ENCODE assay signal across 12 mouse cellular contexts in genomic region chr17:64802168-64802955, GRCm38 (mm10). TPM values are rescaled to one million over a fixed set of nuclear protein-coding genes. Genes with fewer than 3 reads are reported as not detected.
DNase-seq lines count a peak whose midpoint lies in the region; ATAC-seq and TF ChIP-seq lines count a peak whose summit lies in the region.
"Had no signal": no experiment of that assay in that cellular context is flagged by ENCODE, and none has a peak within 500 bp of the region (broad histone marks: within the 10 kb centered on the region; RNA-seq: fewer than 3 reads in every experiment).

No protein-coding gene starts in this region.

- DNase-seq in heart, postnatal 25 days (ENCODE audit: low spot score) = no peak
- DNase-seq in MN1 (ENCODE audit: low spot score) = peak; percentile 66
- peak; percentile 15 for DNase-seq in limb, embryonic 14.5 days (ENCODE audit: low spot score)
- no peak for DNase-seq in urinary bladder, postnatal 10 days (ENCODE audit: low spot score)
- DNase-seq in cerebellum, adult 9-11 months = no peak
- DNase-seq in layer of hippocampus, postnatal 36 days = no peak
- DNase-seq: liver, embryonic 13.5 days had no signal

- H3K4me1 ChIP-seq in heart, embryonic 12.5 days (replicated peaks) = peaks cover 10% of the 10 kb centered on the region; the same call in 1 of the 2 replicates
- H3K4me1 ChIP-seq in embryonic facial prominence, embryonic 15.5 days = no peaks in the 10 kb centered on the region
- no peaks in the 10 kb centered on the region for H3K4me1 ChIP-seq in limb, embryonic 14.5 days (ENCODE audit: control insufficient read depth, insufficient read depth, low read length)
- H3K4me1 ChIP-seq: liver, embryonic 13.5 days had no signal

- no peak overlapping the region for H3K4me2 ChIP-seq in heart, embryonic 12.5 days
- no peak overlapping the region for H3K4me2 ChIP-seq in embryonic facial prominence, embryonic 15.5 days (replicated peaks)
- no peak overlapping the region for H3K4me2 ChIP-seq in limb, embryonic 14.5 days (replicated peaks; ENCODE audit: low read depth, low read length, severe bottlenecking)
- H3K4me2 ChIP-seq: heart, embryonic 11.5 days; liver, embryonic 13.5 days had no signal

- H3K9me3 ChIP-seq in heart, embryonic 12.5 days (replicated peaks) = 0 out of 2 replicates have a peak, but pooled peaks cover 3% of the 10 kb centered on the region
- no peaks in the 10 kb centered on the region for H3K9me3 ChIP-seq in embryonic facial prominence, embryonic 15.5 days (replicated peaks)
- no peaks in the 10 kb centered on the region for H3K9me3 ChIP-seq in limb, embryonic 14.5 days (ENCODE audit: control insufficient read depth, low read length)
- H3K9me3 ChIP-seq: liver, embryonic 13.5 days had no signal

- no peaks in the 10 kb centered on the region for H3K36me3 ChIP-seq in heart, embryonic 12.5 days
- no peaks in the 10 kb centered on the region for H3K36me3 ChIP-seq in embryonic facial prominence, embryonic 15.5 days
- H3K36me3 ChIP-seq in limb, embryonic 14.5 days (ENCODE audit: control insufficient read depth, insufficient read depth, low read length) = no peaks in the 10 kb centered on the region
- H3K36me3 ChIP-seq: liver, embryonic 13.5 days had no signal

- no peak overlapping the region for H3K4me3 ChIP-seq in heart, embryonic 12.5 days
- no peak overlapping the region for H3K4me3 ChIP-seq in embryonic facial prominence, embryonic 15.5 days (replicated peaks)
- H3K4me3 ChIP-seq in limb, embryonic 14.5 days (replicated peaks; ENCODE audit: low read length) = no peak overlapping the region
- H3K4me3 ChIP-seq: layer of hippocampus, adult 2 months; liver, embryonic 13.5 days had no signal

- H3K27me3 ChIP-seq in heart, embryonic 12.5 days (replicated peaks) = peaks cover 22% of the 10 kb centered on the region
- no peaks in the 10 kb centered on the region for H3K27me3 ChIP-seq in embryonic facial prominence, embryonic 15.5 days
- no peaks in the 10 kb centered on the region for H3K27me3 ChIP-seq in limb, embryonic 14.5 days (ENCODE audit: control insufficient read depth, insufficient read depth, low read length)
- H3K27me3 ChIP-seq: liver, embryonic 13.5 days had no signal

- H3K27ac ChIP-seq in heart, embryonic 12.5 days (ENCODE audit: poor library complexity, severe bottlenecking) = no peak overlapping the region
- H3K27ac ChIP-seq in embryonic facial prominence, embryonic 15.5 days (replicated peaks) = no peak overlapping the region
- no peak overlapping the region for H3K27ac ChIP-seq in limb, embryonic 14.5 days (replicated peaks; ENCODE audit: low read depth, low read length)
- H3K27ac ChIP-seq: layer of hippocampus, adult 2 months; liver, embryonic 13.5 days had no signal

- no peak for TF ChIP-seq POLR2A in limb, embryonic 14.5 days (IDR thresholded peaks at IDR 0.05; ENCODE audit: borderline replicate concordance, extremely low read depth, insufficient read depth, insufficient read length)

- intact Hi-C loops in heart, postnatal 25 days (cut with DNase I) = no loop called here

- 0 out of 2 replicates have a peak, but pooled peaks have one; percentile 15 for ATAC-seq in heart, embryonic 12.5 days (ENCODE audit: insufficient number of reproducible peaks, low FRiP score)
- peak; percentile 57 for ATAC-seq in embryonic facial prominence, embryonic 15.5 days (ENCODE audit: insufficient number of reproducible peaks, low FRiP score, low TSS enrichment, low read depth)
- ATAC-seq in limb, embryonic 14.5 days (ENCODE audit: low FRiP score, low read depth) = peak; percentile 37; the same call in 1 of the 2 replicates

- WGBS in heart, embryonic 12.5 days = 40% methylated on average over 11 of the region's 11 CpGs
- WGBS in embryonic facial prominence, embryonic 15.5 days = 38% methylated on average over 11 of the region's 11 CpGs
- whole genome bisulfite sequencing in limb, embryonic 14.5 days = 33% methylated on average over 11 of the region's 11 CpGs

- H3K9ac ChIP-seq in heart, embryonic 12.5 days = no peak overlapping the region
- no peak overlapping the region for H3K9ac ChIP-seq in embryonic facial prominence, embryonic 15.5 days
- H3K9ac ChIP-seq in limb, embryonic 14.5 days (ENCODE audit: low read depth, low read length, severe bottlenecking) = no peak overlapping the region
- H3K9ac ChIP-seq: liver, embryonic 13.5 days had no signal

RNA-seq across cellular contexts. Expression of gene 4930583I09Rik, which starts 33.5 kb away (rescaled TPM):
- polyA plus RNA-seq in heart, embryonic 12.5 days (2016; fragmentation: Nextera tagmentation; extraction: Ambion mirVana) = not detected in 2 replicates
- not detected for total RNA-seq in heart, postnatal 25 days (2021)
- not detected in 2 replicates for polyA plus RNA-seq in embryonic facial prominence, embryonic 15.5 days (2015; fragmentation: Nextera tagmentation; extraction: Ambion mirVana)
- not detected in 2 replicates for polyA plus RNA-seq in limb, embryonic 14.5 days (2012; rRNA removed)
- not detected in 2 replicates for polyA plus RNA-seq in limb, embryonic 14.5 days (2014; fragmentation: Nextera tagmentation; extraction: Ambion mirVana)
- not detected for total RNA-seq in layer of hippocampus, postnatal 36 days (2021)
- total RNA-seq: layer of hippocampus, adult 2 months; megakaryocyte-erythroid progenitor cell, adult 5-6 weeks had no signal
- polyA plus RNA-seq: heart, embryonic 11.5 days; liver, embryonic 13.5 days had no signal

Comparison
In these comparisons a context has a peak if more than half of its experiments do, and no peak if none do; other contexts are left out.
1. DNase-seq: peak in MN1 (single experiment) and limb, embryonic 14.5 days (single experiment); none in heart, postnatal 25 days (single experiment), urinary bladder, postnatal 10 days (single experiment), cerebellum, adult 9-11 months (single experiment) and layer of hippocampus, postnatal 36 days (0 of 2).
2. Peak in every context shown above with its lines, with median percentiles within 50 percentile points of each other: ATAC-seq.